Mouse (Mus musculus) forebrain, embryonic 14.5 days (tissue): ENCODE measurements at regions not wholly inside any gene's neighbourhood (a gene's known extent, or its start where the extent isn't known, plus 50 kb on each side); places are given as distances from the start of the nearest gene placed in this dataset.

Experiments
- ATAC-seq: fragments of 200-750 bp; cut with Nextera tagmentation; 2 replicates; pipeline ENCODE4 v1.8.0; 2017; ENCODE audit warnings: mild to moderate bottlenecking, moderate library complexity
- DNase-seq: peaks from one replicate; pipeline ENCODE4 v3.0.0-alpha.2; 2015; ENCODE audit warnings: low spot score
- H3K27ac ChIP-seq: fragments of 300-500 bp; sonication (generic); 2 replicates; pipeline ENCODE4 v1.5.1; 2014; ENCODE audit warnings: low read depth, mild to moderate bottlenecking, control low read depth, low read length, moderate library complexity
- H3K27me3 ChIP-seq: fragments of 300-500 bp; sonication (generic); replicated peaks from 2 replicates; pipeline ENCODE4 v1.6.1; 2014; ENCODE audit warnings: low read length, control low read depth, mixed read lengths; ENCODE audit not compliant: control insufficient read depth, insufficient read depth
- H3K36me3 ChIP-seq: fragments of 300-500 bp; sonication (generic); 2 replicates; pipeline ENCODE4 v1.6.1; 2014; ENCODE audit warnings: low read length, control low read depth; ENCODE audit not compliant: control insufficient read depth, insufficient read depth
- H3K4me1 ChIP-seq: fragments of 300-500 bp; sonication (generic); 2 replicates; pipeline ENCODE4 v1.6.1; 2014; ENCODE audit warnings: antibody characterized with exemption, low read length, control low read depth; ENCODE audit not compliant: control insufficient read depth, insufficient read depth
- H3K4me2 ChIP-seq: fragments of 300-500 bp; sonication (generic); 2 replicates; pipeline ENCODE4 v1.6.1; 2014; ENCODE audit warnings: mild to moderate bottlenecking, control low read depth, low read length
- H3K4me3 ChIP-seq: fragments of 300-500 bp; sonication (generic); 2 replicates; pipeline ENCODE4 v1.5.1; 2014; ENCODE audit warnings: low read depth, low read length, control low read depth
- H3K9ac ChIP-seq: fragments of 300-500 bp; sonication (generic); 2 replicates; pipeline ENCODE4 v1.6.1; 2014; ENCODE audit warnings: mild to moderate bottlenecking, low read length, control low read depth, moderate library complexity
- H3K9me3 ChIP-seq: fragments of 300-500 bp; sonication (generic); replicated peaks from 2 replicates; pipeline ENCODE4 v1.6.1; 2016; ENCODE audit warnings: low read length, control low read depth, mixed read lengths; ENCODE audit not compliant: control insufficient read depth
- WGBS: fragments of 180-500 bp; shearing (Covaris S2); extraction: QIAGEN DNeasy Blood & Tissue Kit; methylation state at CpG from one replicate; pipeline ENCODE4 v1.1.7; 2014; 5-methylcytosine and 5-hydroxymethylcytosine counted together

GRCm38 (mm10) chr4:48791096-48791495 is 127.8 kb downstream of the Cavin4 start:
- ATAC-seq (no peak), DNase-seq (no peak)
- H3K4me2 ChIP-seq, result no peak overlapping the region
- 93% methylated on average over 4 of the region's 4 CpGs for WGBS
- H3K36me3 ChIP-seq, result no peaks in the 10 kb centered on the region
- no peak overlapping the region for H3K9ac ChIP-seq
- no peaks in the 10 kb centered on the region for H3K27me3 ChIP-seq
- no peak overlapping the region for H3K4me3 ChIP-seq
- H3K9me3 ChIP-seq, result no peaks in the 10 kb centered on the region
- H3K27ac ChIP-seq, result no peak overlapping the region
- no peaks in the 10 kb centered on the region for H3K4me1 ChIP-seq

GRCm38 (mm10) chr4:48803777-48804176 is 140.5 kb downstream of the Cavin4 start:
- 51% methylated on average over 3 of the region's 3 CpGs for WGBS
- Histone ChIP-seq H3K27me3 (no peaks in the 10 kb centered on the region), H3K9me3 (no peaks in the 10 kb centered on the region), H3K4me1 (no peaks in the 10 kb centered on the region), H3K27ac (no peak overlapping the region), H3K9ac (no peak overlapping the region), H3K36me3 (no peaks in the 10 kb centered on the region), H3K4me2 (no peak overlapping the region), H3K4me3 (no peak overlapping the region)
- DNase-seq (peak; percentile 41), ATAC-seq (no peak)

GRCm38 (mm10) chr4:48808571-48808970 is 145.3 kb downstream of the Cavin4 start:
- WGBS, result 94% methylated on average over 4 of the region's 4 CpGs
- Histone ChIP-seq H3K4me3 (no peak overlapping the region), H3K4me2 (no peak overlapping the region), H3K4me1 (no peaks in the 10 kb centered on the region), H3K36me3 (no peaks in the 10 kb centered on the region), H3K27ac (no peak overlapping the region), H3K27me3 (no peaks in the 10 kb centered on the region), H3K9ac (no peak overlapping the region), H3K9me3 (no peaks in the 10 kb centered on the region)
- DNase-seq (no peak), ATAC-seq (no peak)

GRCm38 (mm10) chr4:48833718-48834117 is 170.4 kb downstream of the Cavin4 start:
- no peaks in the 10 kb centered on the region for H3K27me3 ChIP-seq
- no peaks in the 10 kb centered on the region for H3K4me1 ChIP-seq
- H3K4me2 ChIP-seq, result no peak overlapping the region
- H3K9me3 ChIP-seq, result no peaks in the 10 kb centered on the region
- ATAC-seq, result no peak
- H3K36me3 ChIP-seq, result no peaks in the 10 kb centered on the region
- no peak overlapping the region for H3K27ac ChIP-seq
- 87% methylated on average over 2 of the region's 2 CpGs for WGBS
- H3K9ac ChIP-seq, result no peak overlapping the region
- no peak overlapping the region for H3K4me3 ChIP-seq
- DNase-seq, result no peak

- peak; percentile 92 for ATAC-seq
- Histone ChIP-seq H3K9ac (no peak overlapping the region), H3K9me3 (no peaks in the 10 kb centered on the region), H3K4me3 (no peak overlapping the region), H3K27ac (no peak overlapping the region), H3K27me3 (no peaks in the 10 kb centered on the region), H3K36me3 (no peaks in the 10 kb centered on the region), H3K4me2 (no peak overlapping the region), H3K4me1 (no peaks in the 10 kb centered on the region)
- DNase-seq, result peak; percentile 90
- WGBS, result 21% methylated on average over 2 of the region's 2 CpGs
Observed at GRCm38 (mm10) chr4:48842777-48843214, 179.5 kb downstream of the Cavin4 start.

GRCm38 (mm10) chr4:48871105-48871504 is 188.0 kb upstream of the Plppr1 start:
- Histone ChIP-seq H3K4me1 (no peaks in the 10 kb centered on the region), H3K9me3 (no peaks in the 10 kb centered on the region), H3K27me3 (no peaks in the 10 kb centered on the region), H3K9ac (no peak overlapping the region), H3K4me2 (no peak overlapping the region), H3K36me3 (no peaks in the 10 kb centered on the region), H3K27ac (no peak overlapping the region), H3K4me3 (no peak overlapping the region)
- ATAC-seq (peak; percentile 75), DNase-seq (peak; percentile 63)
- 46% methylated on average over 2 of the region's 2 CpGs for WGBS

GRCm38 (mm10) chr4:48889074-48889592 is 169.9 kb upstream of the Plppr1 start:
- DNase-seq, result no peak
- no peak for ATAC-seq
- no peak overlapping the region for H3K4me3 ChIP-seq
- no peaks in the 10 kb centered on the region for H3K9me3 ChIP-seq
- H3K36me3 ChIP-seq, result no peaks in the 10 kb centered on the region
- no peak overlapping the region for H3K4me2 ChIP-seq
- no peak overlapping the region for H3K9ac ChIP-seq
- H3K4me1 ChIP-seq, result no peaks in the 10 kb centered on the region
- H3K27ac ChIP-seq, result no peak overlapping the region
- 85% methylated on average over 4 of the region's 4 CpGs for whole genome bisulfite sequencing
- no peaks in the 10 kb centered on the region for H3K27me3 ChIP-seq

GRCm38 (mm10) chr4:48904551-48904950 is 154.5 kb upstream of the Plppr1 start:
- ATAC-seq, result no peak

GRCm38 (mm10) chr4:48905196-48905867 is 153.7 kb upstream of the Plppr1 start:
- Histone ChIP-seq H3K4me3 (no peak overlapping the region), H3K27ac (no peak overlapping the region), H3K9me3 (no peaks in the 10 kb centered on the region), H3K9ac (no peak overlapping the region), H3K4me2 (no peak overlapping the region), H3K36me3 (no peaks in the 10 kb centered on the region), H3K4me1 (no peaks in the 10 kb centered on the region), H3K27me3 (no peaks in the 10 kb centered on the region)
- ATAC-seq (no peak), DNase-seq (no peak)
- 85% methylated on average over 9 of the region's 9 CpGs for WGBS

More at GRCm38 (mm10) chr4:48904551-48904950, 154.5 kb upstream of the Plppr1 start:
- Histone ChIP-seq H3K27me3 (no peaks in the 10 kb centered on the region), H3K4me1 (no peaks in the 10 kb centered on the region), H3K36me3 (no peaks in the 10 kb centered on the region), H3K27ac (no peak overlapping the region), H3K4me2 (no peak overlapping the region), H3K9ac (no peak overlapping the region), H3K9me3 (no peaks in the 10 kb centered on the region), H3K4me3 (no peak overlapping the region)
- WGBS, result 81% methylated on average over 1 of the region's 1 CpGs
- DNase-seq, result no peak
